Mouse (Mus musculus): Measurements from ENCODE around the gene Fcgr4. TPM values are rescaled to one million over a fixed set of nuclear protein-coding genes. Genes with fewer than 3 reads are reported as not detected.
"Not testable (repeated sequence)": the region's sequence is repeated elsewhere in the genome, so short reads cannot be mapped to it uniquely, and the experiment has no call there.

Fcgr4 gene
- 1 to 10 TPM in 1 of 4 experiments, under 1 TPM in 2, not detected in 1; 0.22 to 1.4 (median 0.50) TPM for total RNA-seq (2022)

GRCm38 (mm10) chr1:171018737-171019136, at the start of gene Fcgr4:
TSS of gene Fcgr4 (plus strand) at chr1:171018920.
- DNase-seq (ENCODE audit: low spot score): no peak

DNA sequence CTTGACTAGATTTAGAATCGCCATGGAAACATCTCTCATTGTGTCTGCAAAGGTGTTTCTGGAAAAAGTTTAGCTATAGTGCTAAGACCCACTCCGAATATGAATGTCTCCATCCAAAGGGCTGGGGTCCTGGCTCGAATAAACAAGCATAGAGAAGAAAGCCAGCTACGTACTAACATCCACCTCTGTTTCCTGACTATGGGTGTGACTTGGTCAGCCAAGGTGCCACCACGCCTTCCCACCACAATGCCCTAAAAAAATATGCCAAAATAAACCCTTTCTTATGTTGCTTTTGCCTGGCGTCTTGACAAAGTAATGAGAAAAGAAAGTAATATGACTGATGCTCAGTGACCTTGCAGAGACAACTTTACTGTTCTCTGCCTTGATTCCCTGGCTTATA, 46.2 kb upstream of the Fcgr4 start:
- DNase-seq (ENCODE audit: low spot score): no peak

- DNase-seq (ENCODE audit: low spot score): no peak
These were observed 45.8 kb upstream of the Fcgr4 start for GRCm38 (mm10) chr1:170972936-170973335.

- DNase-seq (ENCODE audit: low spot score): no peak
These were observed 44.5 kb upstream of the Fcgr4 start for GRCm38 (mm10) chr1:170974171-170974570.

DNA sequence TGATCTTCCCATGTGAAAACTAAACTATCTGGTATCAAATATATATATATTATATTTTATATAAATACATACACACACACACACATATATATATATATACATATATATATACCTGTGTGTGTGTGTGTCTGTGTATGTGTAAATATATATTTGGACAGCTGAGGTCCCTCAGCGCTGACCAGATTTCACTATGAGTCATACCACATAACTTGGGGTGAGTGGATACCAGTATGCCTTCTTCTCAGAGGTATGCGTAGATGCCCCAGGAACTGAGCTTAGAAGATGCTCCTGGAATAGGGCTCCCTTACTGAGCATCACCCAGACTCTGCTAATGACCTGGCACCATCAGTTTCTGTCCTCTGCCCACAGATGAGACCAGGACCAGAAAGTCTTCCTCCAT, 44.0 kb upstream of the Fcgr4 start:
- no peak for DNase-seq (ENCODE audit: low spot score)

DNA sequence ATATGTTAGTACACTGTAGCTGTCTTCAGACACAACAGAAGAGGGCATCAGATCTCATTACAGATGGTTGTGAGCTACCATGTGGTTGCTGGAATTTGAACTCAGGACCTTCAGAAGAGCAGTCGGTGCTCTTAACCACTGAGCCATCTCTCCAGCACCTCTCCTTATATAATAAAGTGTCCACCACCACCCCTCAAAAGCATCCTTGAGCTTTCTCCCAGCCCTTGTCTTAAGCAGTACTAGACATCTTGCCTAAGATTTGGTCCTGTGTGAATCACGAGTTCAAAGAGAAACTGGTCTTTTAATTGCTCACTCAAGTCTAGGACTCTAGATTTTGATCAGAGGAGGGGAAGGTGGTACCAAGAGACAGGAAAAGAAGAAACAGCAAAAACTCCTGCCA, 43.4 kb upstream of the Fcgr4 start:
- not testable (repeated sequence) for DNase-seq (ENCODE audit: low spot score)

- peak; percentile 26 for DNase-seq (ENCODE audit: low spot score)
These were observed 43.0 kb upstream of the Fcgr4 start for GRCm38 (mm10) chr1:170975751-170976161.

GRCm38 (mm10) chr1:170976447-170976846, 42.3 kb upstream of the Fcgr4 start, which contains the start of gene Fcgr2b:
TSS of gene Fcgr2b (minus strand) at chr1:170976547.
- no peak for DNase-seq (ENCODE audit: low spot score)

- DNase-seq (ENCODE audit: low spot score): no peak
These were observed 40.1 kb upstream of the Fcgr4 start for GRCm38 (mm10) chr1:170978601-170979000.

DNA sequence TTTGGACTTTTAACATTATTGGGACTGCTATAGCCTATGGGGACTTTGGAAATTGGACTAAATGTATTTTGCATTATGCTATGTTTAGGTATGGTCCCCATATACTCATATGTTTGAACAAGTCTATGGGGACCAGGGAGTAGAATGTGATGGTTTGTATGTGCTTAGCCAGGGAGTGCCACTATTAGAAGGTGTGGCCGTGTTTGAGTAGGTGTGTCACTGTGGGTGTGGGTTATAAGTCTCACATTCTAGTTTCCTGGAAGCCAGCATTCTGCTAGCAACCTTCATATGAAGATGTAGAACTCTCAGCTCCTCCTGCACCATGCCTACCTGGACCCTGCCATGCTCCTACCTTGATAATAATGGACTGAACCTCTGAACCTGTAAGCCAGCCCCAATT, 37.0 kb upstream of the Fcgr4 start:
- DNase-seq (ENCODE audit: low spot score): not testable (repeated sequence)

GRCm38 (mm10) chr1:170982301-170982700, 36.4 kb upstream of the Fcgr4 start:
- no peak for DNase-seq (ENCODE audit: low spot score)

DNA sequence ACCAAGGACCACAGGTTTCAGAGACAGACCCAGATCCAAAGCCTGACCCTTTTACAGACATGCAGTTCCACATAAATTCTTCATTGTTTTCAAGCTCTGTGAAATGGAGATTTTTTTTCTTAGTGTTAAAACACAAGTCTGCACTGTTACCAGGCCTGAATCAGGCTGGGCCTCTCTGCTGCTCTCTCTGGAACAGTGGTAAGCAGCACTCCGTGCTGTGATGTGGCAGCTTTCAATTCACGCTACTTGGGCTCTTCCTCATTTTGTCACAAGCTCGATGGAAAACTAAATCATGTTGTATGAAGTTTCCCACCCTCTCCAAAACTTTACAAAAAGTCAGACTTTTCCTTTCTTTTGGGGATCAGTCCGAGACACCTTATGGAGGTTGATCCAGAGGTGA, 35.7 kb upstream of the Fcgr4 start:
- no peak for DNase-seq (ENCODE audit: low spot score)

GRCm38 (mm10) chr1:170985092-170985491, 33.6 kb upstream of the Fcgr4 start:
- peak; percentile 22 for DNase-seq (ENCODE audit: low spot score)

DNA sequence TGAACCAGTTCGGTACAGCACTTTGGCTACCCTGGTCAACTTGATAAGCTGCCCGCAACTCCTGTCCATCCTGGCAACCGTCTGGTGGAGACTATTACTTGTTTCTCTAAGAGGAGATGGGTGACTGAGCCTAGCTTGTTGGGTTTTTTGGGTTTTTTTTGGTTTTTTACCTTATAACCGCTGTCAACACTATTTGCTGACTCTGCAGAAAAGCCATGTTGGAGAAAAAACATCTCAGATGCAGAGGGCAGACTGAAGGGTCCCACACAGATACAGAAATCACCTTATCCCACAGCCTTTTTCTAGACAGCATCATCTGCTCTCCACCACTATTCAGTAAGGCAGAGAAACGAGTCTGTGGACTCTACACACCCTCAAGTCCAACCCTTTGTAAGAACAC, 32.9 kb upstream of the Fcgr4 start:
- DNase-seq (ENCODE audit: low spot score): no peak

- no peak for DNase-seq (ENCODE audit: low spot score)
These were observed 29.1 kb upstream of the Fcgr4 start for GRCm38 (mm10) chr1:170989656-170990055.

DNA sequence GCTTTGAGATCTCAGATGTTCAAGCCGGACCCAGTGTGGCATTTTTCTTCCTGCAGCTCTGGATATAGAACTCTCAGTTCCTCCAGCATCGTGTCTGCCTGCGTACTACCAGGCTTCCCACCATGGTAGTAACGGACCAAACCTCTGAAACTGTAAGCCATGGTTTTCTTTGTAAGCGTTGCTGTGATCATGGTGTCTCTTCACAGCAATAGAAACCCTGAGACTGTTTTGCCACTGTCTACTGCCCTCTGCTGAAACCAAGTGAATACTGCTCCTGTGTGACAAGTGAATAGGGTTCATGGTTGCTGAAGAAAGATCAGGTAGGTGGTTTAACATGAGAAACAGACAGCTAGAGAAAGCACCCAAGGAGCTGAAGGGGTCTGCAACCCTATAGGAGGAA, 26.2 kb upstream of the Fcgr4 start:
- peak; percentile 41 for DNase-seq (ENCODE audit: low spot score)

- DNase-seq (ENCODE audit: low spot score): no peak
These were observed 22.7 kb upstream of the Fcgr4 start for GRCm38 (mm10) chr1:170996034-170996433.

GRCm38 (mm10) chr1:170996753-170997152, 22.0 kb upstream of the Fcgr4 start:
- peak; percentile 53 for DNase-seq (ENCODE audit: low spot score)

DNA sequence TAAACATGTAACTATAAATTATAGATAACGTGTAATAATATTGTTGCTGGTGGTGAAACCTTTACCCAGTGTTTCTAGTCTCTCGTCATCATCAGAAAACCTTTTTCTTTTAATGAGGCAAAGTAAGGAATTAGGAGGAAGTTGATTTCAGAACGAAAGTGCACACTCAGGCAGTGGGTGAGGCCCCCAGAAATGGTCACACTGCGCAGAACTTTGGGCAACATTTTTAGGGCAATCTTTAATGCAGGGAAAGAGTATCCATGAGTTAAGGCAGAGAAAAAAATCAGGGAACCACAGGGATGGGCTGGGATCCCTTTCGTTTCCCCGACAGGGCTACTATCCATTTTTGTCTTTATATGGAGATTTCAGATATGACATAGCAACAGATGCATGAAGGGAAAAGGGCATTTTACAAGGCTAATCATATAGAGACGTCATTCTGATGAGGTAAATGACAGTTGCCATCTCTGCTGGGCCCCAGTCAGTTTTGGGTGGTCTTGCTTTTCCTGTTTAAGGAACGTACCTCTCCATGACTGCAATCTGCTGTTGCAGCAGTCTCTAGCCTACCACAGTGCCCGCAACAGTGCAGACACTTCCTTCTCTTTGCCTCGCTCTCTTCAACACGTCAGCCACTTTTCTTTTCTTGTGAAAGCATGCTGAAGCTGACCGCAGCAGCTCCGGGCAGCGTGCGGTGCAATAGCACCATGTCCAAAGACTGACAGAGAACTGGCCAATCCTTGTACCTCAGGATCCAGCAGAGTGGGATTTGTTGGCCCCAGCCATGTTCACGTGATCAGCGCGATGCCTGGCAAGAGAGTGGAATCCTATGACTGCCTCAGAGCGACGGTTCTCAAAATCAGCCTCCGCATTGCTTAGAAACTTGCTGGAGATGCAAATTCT, 20.7 kb upstream of the Fcgr4 start:
- peak; percentile 61 for DNase-seq (ENCODE audit: low spot score)

GRCm38 (mm10) chr1:170999811-171000210, 18.9 kb upstream of the Fcgr4 start:
- no peak for DNase-seq (ENCODE audit: low spot score)

- no peak for DNase-seq (ENCODE audit: low spot score)
These were observed 13.6 kb upstream of the Fcgr4 start for GRCm38 (mm10) chr1:171005081-171005480.

DNA sequence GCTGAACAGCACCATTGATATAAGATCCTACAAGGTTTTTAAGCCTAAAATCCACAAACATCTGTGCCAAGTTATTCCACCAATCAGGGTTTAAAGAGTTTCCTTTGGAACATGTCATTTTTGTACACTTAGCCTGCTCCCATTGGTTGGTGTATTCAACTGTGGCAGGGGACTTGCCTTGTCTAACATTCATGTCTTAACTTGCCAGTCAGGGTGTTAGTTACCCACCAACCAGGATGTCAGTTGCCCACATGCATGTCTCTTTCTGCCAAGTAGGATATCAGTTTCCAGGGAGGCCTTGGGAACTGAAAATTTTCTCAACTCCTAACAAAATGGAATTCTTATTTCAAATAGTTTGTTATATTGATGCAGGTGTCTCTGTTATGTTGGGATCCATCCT, 13.1 kb upstream of the Fcgr4 start:
- DNase-seq (ENCODE audit: low spot score): no peak

GRCm38 (mm10) chr1:171006335-171006734, 12.4 kb upstream of the Fcgr4 start:
- DNase-seq (ENCODE audit: low spot score): no peak
